Mouse (Mus musculus): ENCODE measurements at regions not wholly inside any gene's neighbourhood (a gene's known extent, or its start where the extent isn't known, plus 50 kb on each side); places are given as distances from the start of the nearest gene placed in this dataset.

DNA sequence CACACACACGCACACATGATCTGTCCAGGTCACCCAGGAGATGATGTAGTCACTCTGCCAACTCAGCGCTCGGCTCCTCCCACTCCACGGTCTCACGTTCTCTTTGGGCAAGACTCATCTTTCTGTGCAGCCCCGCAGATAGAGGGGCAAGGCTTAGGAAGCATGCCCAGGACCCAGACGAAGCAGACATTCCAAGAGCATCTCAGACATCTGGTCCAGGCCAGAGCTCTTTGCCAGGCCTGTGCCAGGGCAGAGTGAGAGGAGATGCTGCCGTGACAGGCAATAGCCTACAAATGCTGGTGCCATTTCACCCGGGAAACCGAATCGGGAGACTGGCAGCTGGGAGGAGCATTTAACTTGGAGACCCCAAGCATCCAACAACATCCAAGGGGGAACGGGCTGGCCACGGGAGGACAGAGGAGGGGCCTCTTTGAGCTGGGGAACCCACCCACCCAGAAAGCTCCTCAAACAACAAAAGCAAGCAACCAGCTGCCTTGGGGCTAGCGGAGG, 133.2 kb downstream of the 3100002H09Rik start:
- TF ChIP-seq POLR2A (IDR thresholded peaks at IDR 0.05; ENCODE audit: borderline replicate concordance, extremely low read depth, insufficient read depth, insufficient read length, poor library complexity, severe bottlenecking), result no peak
- TF ChIP-seq CTCF (IDR thresholded peaks at IDR 0.05; ENCODE audit: borderline replicate concordance, extremely low read depth, insufficient read depth, insufficient read length), result no peak

Measured in brain, embryonic 14.5 days (tissue).